Mouse (Mus musculus) small intestine, adult 2 months (tissue): ENCODE measurements around the gene Prkrip1.

Experiments used
- CTCF ChIP-seq: fragments of 200-500 bp; IDR thresholded peaks from 2 replicates; pipeline ENCODE4 v1.5.1; 2012; ENCODE audit warnings: low read depth, mild to moderate bottlenecking, control low read depth, inconsistent platforms, low read length, moderate library complexity, mixed read lengths; ENCODE audit not compliant: insufficient replicate concordance, insufficient read length; ENCODE audit errors: extremely low read depth
- POLR2A ChIP-seq: fragments of 200-500 bp; IDR thresholded peaks from 2 replicates; pipeline ENCODE4 v1.6.1; 2012; ENCODE audit warnings: low read depth, mild to moderate bottlenecking, control low read depth, inconsistent platforms, low read length, moderate library complexity

DNA sequence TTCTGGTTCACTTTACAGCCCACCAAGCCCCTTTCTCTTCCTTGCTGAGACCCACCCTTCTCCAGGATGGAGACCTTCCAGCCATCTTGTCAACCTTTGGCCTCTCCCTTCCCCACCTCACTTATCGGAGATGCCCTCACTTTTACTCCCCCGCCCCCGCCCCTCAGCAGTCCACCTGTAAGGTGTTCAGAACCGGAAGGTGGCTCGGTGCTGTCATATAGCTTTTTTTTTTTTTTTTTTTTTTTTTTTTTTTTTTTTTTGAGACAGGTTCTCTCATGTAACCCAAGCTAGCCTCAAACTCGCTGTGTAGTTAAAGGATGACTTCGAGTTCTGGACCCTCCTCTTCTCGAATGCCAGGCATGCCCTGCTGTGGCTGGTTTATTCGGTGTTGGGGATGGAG is 25.8 kb downstream of the Prkrip1 start:
- TF ChIP-seq POLR2A (no peak), CTCF (no peak)
